Mouse (Mus musculus): Measurements from ENCODE around the gene Gpn3.

- TF ChIP-seq CTCF (IDR thresholded peaks at IDR 0.05; ENCODE audit: control insufficient read depth, insufficient read depth, insufficient read length) (no peak), USF1 (IDR thresholded peaks at IDR 0.05; ENCODE audit: low read depth) (no peak)
Measured at GRCm38 (mm10) chr5:122334682-122335081, 37.0 kb upstream of the Gpn3 start.

Measured in C2C12 (cell line).